Mouse (Mus musculus): ENCODE results near the gene Plek2. TPM values are rescaled to one million over a fixed set of nuclear protein-coding genes. Genes with fewer than 3 reads are reported as not detected.

The Plek2 gene
- polyA plus RNA-seq, 1 experiment from 2014 or later = 6.4 TPM

GRCm38 (mm10) chr12:78891149-78891548 is 15.6 kb downstream of the Plek2 start:
- whole genome bisulfite sequencing = 87% methylated on average over 2 of the region's 2 CpGs
- Histone ChIP-seq H3K4me3 (ENCODE audit: low read depth, low read length) (no peak overlapping the region), H3K27ac (ENCODE audit: low read depth) (no peak overlapping the region), H3K36me3 (ENCODE audit: insufficient read depth) (peaks cover 15% of the 10 kb centered on the region), H3K4me2 (no peak overlapping the region), H3K27me3 (ENCODE audit: insufficient read depth, low read length) (no peaks in the 10 kb centered on the region), H3K9me3 (ENCODE audit: low read depth, low read length) (no peaks in the 10 kb centered on the region), H3K9ac (no peak overlapping the region), H3K4me1 (ENCODE audit: insufficient read depth) (0 out of 2 replicates have a peak, but pooled peaks cover 3% of the 10 kb centered on the region)
- no peak for TF ChIP-seq CTCF (IDR thresholded peaks at IDR 0.05; ENCODE audit: low read depth)
- DNase-seq (no peak), ATAC-seq (ENCODE audit: insufficient read depth) (peak; percentile 35; the same call in 1 of the 2 replicates)

DNA sequence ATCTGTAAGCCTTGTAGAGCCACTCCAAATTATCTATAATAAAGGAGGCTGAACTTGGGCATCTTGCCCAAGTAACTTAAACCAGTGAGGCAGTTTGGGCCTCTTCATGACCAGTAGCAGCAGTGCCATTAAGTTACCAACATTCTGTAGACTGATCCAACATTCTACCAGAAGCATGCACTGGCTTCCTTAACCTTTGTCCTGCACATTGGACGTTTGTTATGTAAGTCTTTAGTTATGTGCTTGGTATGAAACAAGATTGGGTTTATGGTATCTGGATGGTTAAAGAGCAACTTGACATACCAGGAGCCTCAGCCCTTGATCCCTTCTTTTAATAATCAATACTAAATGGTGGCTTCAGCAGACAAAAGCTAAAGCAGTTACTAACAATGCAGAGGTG is 16.7 kb downstream of the Plek2 start:
- 53% methylated on average over 1 of the region's 1 CpGs for WGBS
- ATAC-seq (ENCODE audit: insufficient read depth) (no peak), DNase-seq (no peak)
- Histone ChIP-seq H3K9ac (no peak overlapping the region), H3K27ac (ENCODE audit: low read depth) (no peak overlapping the region), H3K4me1 (ENCODE audit: insufficient read depth) (0 out of 2 replicates have a peak, but pooled peaks cover 3% of the 10 kb centered on the region), H3K4me3 (ENCODE audit: low read depth, low read length) (no peak overlapping the region), H3K27me3 (ENCODE audit: insufficient read depth, low read length) (no peaks in the 10 kb centered on the region), H3K4me2 (no peak overlapping the region), H3K36me3 (ENCODE audit: insufficient read depth) (peaks cover 25% of the 10 kb centered on the region), H3K9me3 (ENCODE audit: low read depth, low read length) (no peaks in the 10 kb centered on the region)
- TF ChIP-seq CTCF (IDR thresholded peaks at IDR 0.05; ENCODE audit: low read depth) = no peak

- no peak for TF ChIP-seq CTCF (IDR thresholded peaks at IDR 0.05; ENCODE audit: low read depth)
- Histone ChIP-seq H3K9ac (no peak overlapping the region), H3K4me1 (ENCODE audit: insufficient read depth) (no peaks in the 10 kb centered on the region), H3K27me3 (ENCODE audit: insufficient read depth, low read length) (no peaks in the 10 kb centered on the region), H3K9me3 (ENCODE audit: low read depth, low read length) (no peaks in the 10 kb centered on the region), H3K4me2 (no peak overlapping the region), H3K36me3 (ENCODE audit: insufficient read depth) (peaks cover 71% of the 10 kb centered on the region), H3K4me3 (ENCODE audit: low read depth, low read length) (no peak overlapping the region), H3K27ac (ENCODE audit: low read depth) (no peak overlapping the region)
- DNase-seq (no peak), ATAC-seq (ENCODE audit: insufficient read depth) (no peak)
- WGBS = 93% methylated on average over 3 of the region's 3 CpGs
Observed at GRCm38 (mm10) chr12:78874581-78874980, 32.2 kb downstream of the Plek2 start.

DNA sequence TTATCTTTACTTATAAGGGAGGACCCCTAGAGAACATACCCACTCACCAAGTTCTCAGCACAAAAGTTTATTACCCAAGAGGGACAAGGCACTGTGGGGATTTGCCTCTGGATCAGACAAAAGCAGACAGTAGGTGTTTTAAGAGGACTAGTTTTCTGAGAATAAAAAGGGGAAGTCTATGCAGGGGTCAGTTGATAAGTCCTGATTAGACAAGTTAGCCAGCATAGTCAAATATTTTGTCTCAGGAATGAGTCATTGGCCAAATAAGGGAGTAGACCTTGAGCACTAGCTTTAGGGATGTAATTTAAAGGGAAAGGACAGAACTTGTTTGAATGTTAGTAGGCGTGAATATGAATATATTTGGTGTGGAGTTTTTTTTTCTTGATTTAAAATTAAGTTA is 38.6 kb downstream of the Plek2 start:
- ATAC-seq (ENCODE audit: insufficient read depth) (no peak), DNase-seq (no peak)
- peaks cover 55% of the 10 kb centered on the region for H3K36me3 ChIP-seq (ENCODE audit: insufficient read depth)
- no peak for TF ChIP-seq CTCF (IDR thresholded peaks at IDR 0.05; ENCODE audit: low read depth)
- no peak overlapping the region for H3K9ac ChIP-seq
- H3K4me2 ChIP-seq = no peak overlapping the region
- H3K4me3 ChIP-seq (ENCODE audit: low read depth, low read length) = no peak overlapping the region
- no peaks in the 10 kb centered on the region for H3K27me3 ChIP-seq (ENCODE audit: insufficient read depth, low read length)
- 87% methylated on average over 1 of the region's 1 CpGs for WGBS
- H3K4me1 ChIP-seq (ENCODE audit: insufficient read depth) = no peaks in the 10 kb centered on the region
- no peaks in the 10 kb centered on the region for H3K9me3 ChIP-seq (ENCODE audit: low read depth, low read length)
- H3K27ac ChIP-seq (ENCODE audit: low read depth) = no peak overlapping the region

GRCm38 (mm10) chr12:78865434-78865833 is 41.3 kb downstream of the Plek2 start:
- Histone ChIP-seq H3K9ac (no peak overlapping the region; the same call in 1 of the 2 replicates), H3K4me2 (no peak overlapping the region), H3K27ac (ENCODE audit: low read depth) (no peak overlapping the region), H3K36me3 (ENCODE audit: insufficient read depth) (peaks cover 44% of the 10 kb centered on the region), H3K9me3 (ENCODE audit: low read depth, low read length) (no peaks in the 10 kb centered on the region), H3K4me1 (ENCODE audit: insufficient read depth) (no peaks in the 10 kb centered on the region), H3K27me3 (ENCODE audit: insufficient read depth, low read length) (no peaks in the 10 kb centered on the region), H3K4me3 (ENCODE audit: low read depth, low read length) (no peak overlapping the region)
- TF ChIP-seq CTCF (IDR thresholded peaks at IDR 0.05; ENCODE audit: low read depth) = peak; percentile 25; the same call in 1 of the 2 replicates
- ATAC-seq (ENCODE audit: insufficient read depth) = no peak
- 98% methylated on average over 1 of the region's 1 CpGs for WGBS
- peak; percentile 21 for DNase-seq

DNA sequence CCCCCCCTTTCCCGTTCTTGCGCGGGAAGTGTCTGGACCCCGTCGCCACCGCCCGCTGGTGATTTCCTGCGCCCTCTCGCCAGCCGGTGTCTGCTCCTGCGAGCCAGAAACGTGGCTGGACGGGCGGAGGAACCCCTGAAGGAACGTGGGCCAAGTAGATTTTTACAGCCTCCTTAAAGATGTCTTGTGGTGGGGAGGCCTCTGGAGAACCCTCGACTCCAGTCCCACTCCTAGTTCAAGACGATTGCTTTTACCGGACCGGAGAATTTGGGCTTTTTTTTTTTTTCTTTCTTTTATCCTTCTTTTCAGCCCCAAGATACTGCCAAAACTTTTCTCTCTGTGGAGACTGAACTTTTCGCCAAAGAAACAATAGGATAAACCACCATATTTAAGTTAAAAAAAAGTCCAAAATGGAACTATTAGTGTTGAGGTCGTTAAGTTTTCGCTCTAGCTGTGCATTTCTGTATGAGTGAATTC is 44.5 kb downstream of the Plek2 start:
- under 1% methylated on average over 22 of the region's 22 CpGs for WGBS
- no peak for DNase-seq
- Histone ChIP-seq H3K36me3 (ENCODE audit: insufficient read depth) (peaks cover 17% of the 10 kb centered on the region), H3K27ac (ENCODE audit: low read depth) (peak overlapping the region; percentile 93), H3K9me3 (ENCODE audit: low read depth, low read length) (no peaks in the 10 kb centered on the region), H3K9ac (peak overlapping the region; percentile 90), H3K4me1 (ENCODE audit: insufficient read depth) (no peaks in the 10 kb centered on the region), H3K4me3 (ENCODE audit: low read depth, low read length) (peak overlapping the region; percentile 81), H3K27me3 (ENCODE audit: insufficient read depth, low read length) (no peaks in the 10 kb centered on the region), H3K4me2 (peak overlapping the region; percentile 87)
- TF ChIP-seq CTCF (IDR thresholded peaks at IDR 0.05; ENCODE audit: low read depth) = no peak
- ATAC-seq (ENCODE audit: insufficient read depth) = no peak

DNA sequence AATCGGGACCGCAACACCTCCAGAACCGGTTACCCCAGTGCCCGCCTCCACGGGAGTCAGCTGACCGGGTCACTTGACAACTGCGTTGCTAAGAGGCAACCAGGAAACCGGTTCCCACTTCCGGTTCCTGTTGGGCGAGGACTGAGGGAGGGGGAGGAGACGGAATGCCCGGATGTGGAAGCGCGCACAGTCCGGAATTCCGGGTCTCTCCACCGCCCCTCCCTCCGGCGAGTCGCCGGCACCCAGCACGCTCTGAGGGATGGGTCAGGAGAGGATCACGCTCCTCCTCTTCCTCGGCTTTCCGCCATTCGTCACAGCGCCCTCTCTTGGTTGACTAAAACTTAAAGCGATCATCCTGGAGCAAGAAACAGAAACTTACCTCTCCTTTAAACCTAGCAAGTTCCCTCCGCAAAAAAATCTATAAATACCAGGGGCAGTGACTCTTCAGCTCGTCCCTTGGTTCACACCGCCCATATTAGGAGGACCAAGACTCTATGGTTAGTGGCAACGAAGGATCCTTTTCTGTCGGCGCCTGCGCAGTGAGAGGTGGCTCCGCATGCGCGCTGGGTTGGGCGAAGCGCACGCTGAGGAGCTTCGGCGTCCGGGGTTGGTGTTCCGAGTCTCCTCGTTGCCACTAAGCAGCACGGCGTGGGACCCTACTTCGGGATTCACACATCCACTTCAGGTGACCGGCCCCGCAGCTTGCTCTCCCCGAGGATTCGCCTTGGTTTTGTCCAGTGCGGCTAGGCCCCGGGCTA is 45.1 kb downstream of the Plek2 start, which contains the start of the genes Atp6v1d and Eif2s1:
Gene Atp6v1d, minus strand, starts transcription at position 143 of the 758 bp plus-strand sequence.
Gene Eif2s1, plus strand, starts transcription at position 324 of the 758 bp plus-strand sequence.
- Histone ChIP-seq H3K36me3 (ENCODE audit: insufficient read depth) (peaks cover 12% of the 10 kb centered on the region), H3K9me3 (ENCODE audit: low read depth, low read length) (no peaks in the 10 kb centered on the region), H3K4me3 (ENCODE audit: low read depth, low read length) (peak within 1 kb of the TSS; percentile 81), H3K4me2 (peak within 1 kb of the TSS; percentile 87), H3K9ac (peak within 1 kb of the TSS; percentile 90), H3K4me1 (ENCODE audit: insufficient read depth) (no peaks in the 10 kb centered on the region), H3K27me3 (ENCODE audit: insufficient read depth, low read length) (no peaks in the 10 kb centered on the region), H3K27ac (ENCODE audit: low read depth) (peak within 1 kb of the TSS; percentile 93)
- peak; percentile 84 for TF ChIP-seq CTCF (IDR thresholded peaks at IDR 0.05; ENCODE audit: low read depth)
- whole genome bisulfite sequencing = under 1% methylated on average over 55 of the region's 55 CpGs
- ATAC-seq (ENCODE audit: insufficient read depth) (peak; percentile 100), DNase-seq (peak; percentile 99)
